ENCODE assay signal across 8 mouse cellular contexts in the genomic region with DNA sequence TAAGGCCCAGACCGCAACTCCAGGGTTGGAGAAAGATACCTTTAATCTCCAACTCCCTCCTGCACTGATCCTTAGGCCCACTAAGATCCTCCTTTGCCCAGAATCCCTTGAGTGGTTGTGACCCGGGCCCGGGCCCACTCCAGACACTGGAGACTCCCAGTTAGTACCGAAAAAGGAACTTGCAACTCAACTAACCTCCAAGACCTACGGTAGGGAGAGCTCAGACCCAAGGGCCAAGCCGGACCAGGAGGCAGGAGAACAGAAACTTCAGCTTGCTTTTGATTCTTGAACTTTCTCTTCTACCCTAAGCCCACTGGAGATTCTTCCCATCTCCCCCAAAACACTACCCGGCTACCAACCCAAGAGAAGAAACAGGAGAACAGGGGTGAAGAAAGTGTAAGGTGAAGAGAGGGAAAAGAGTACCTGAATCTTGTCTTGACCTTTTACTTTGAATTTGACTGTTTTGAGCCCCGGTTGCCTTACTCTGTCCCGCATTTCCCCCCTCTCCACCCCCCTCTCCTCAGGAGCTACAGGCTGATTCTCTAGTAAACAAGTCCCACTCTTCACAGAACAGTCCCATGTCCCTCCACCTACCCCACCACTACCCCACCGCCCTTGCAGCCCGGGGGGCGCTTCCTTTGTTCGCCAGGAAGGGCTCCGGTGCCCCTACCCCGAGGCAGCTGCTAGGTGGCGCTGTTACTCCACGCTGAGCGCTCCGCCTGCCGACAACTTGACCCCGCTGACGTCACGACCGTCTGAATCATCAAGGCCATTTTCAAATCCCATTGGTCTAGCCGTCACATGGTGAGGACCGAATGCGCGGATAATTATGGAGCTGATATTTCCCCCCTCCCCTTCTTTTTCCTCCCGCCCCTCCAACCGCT. TPM values are rescaled to one million over a fixed set of nuclear protein-coding genes. Genes with fewer than 3 reads are reported as not detected.
DNase-seq lines count a peak whose midpoint lies in the region; ATAC-seq and TF ChIP-seq lines count a peak whose summit lies in the region.
"Had no signal": no experiment of that assay in that cellular context is flagged by ENCODE, and none has a peak within 500 bp of the region (broad histone marks: within the 10 kb centered on the region; RNA-seq: fewer than 3 reads in every experiment).

No protein-coding gene starts in this region.

- no peak for TF ChIP-seq POLR2A in bone marrow, adult 2 months (IDR thresholded peaks at IDR 0.05; ENCODE audit: borderline replicate concordance, control insufficient read depth, low read depth, low read length)

- peak overlapping the region; percentile 31; the same call in 1 of the 2 replicates for H3K4me2 ChIP-seq in intestine, embryonic 16.5 days (ENCODE audit: low read depth, low read length)
- H3K4me2 ChIP-seq in lung, embryonic 14.5 days = peak overlapping the region; percentile 29; the same call in 1 of the 2 replicates
- H3K4me2 ChIP-seq: liver, embryonic 15.5 days had no signal

- H3K27me3 ChIP-seq in intestine, embryonic 16.5 days (replicated peaks; ENCODE audit: control insufficient read depth, insufficient read depth, low read length) = peaks cover 87% of the 10 kb centered on the region
- H3K27me3 ChIP-seq in lung, embryonic 14.5 days (ENCODE audit: insufficient read depth, low read length) = peaks cover 98% of the 10 kb centered on the region

- no peaks in the 10 kb centered on the region for H3K9me3 ChIP-seq in intestine, embryonic 16.5 days (ENCODE audit: control insufficient read depth, low read length)
- H3K9me3 ChIP-seq in lung, embryonic 14.5 days (ENCODE audit: low read depth, low read length) = no peaks in the 10 kb centered on the region
- H3K9me3 ChIP-seq: liver, embryonic 15.5 days had no signal

- TF ChIP-seq CTCF in bone marrow, adult 2 months (IDR thresholded peaks at IDR 0.05; ENCODE audit: control insufficient read depth, insufficient read depth, low read length) = peak; percentile 69
- peak; percentile 84 for TF ChIP-seq CTCF in lung, embryonic 14.5 days (IDR thresholded peaks at IDR 0.05; ENCODE audit: low read depth)

- no peaks in the 10 kb centered on the region for H3K36me3 ChIP-seq in intestine, embryonic 16.5 days (ENCODE audit: control insufficient read depth, insufficient read depth, low read length)
- H3K36me3 ChIP-seq in lung, embryonic 14.5 days (ENCODE audit: insufficient read depth) = no peaks in the 10 kb centered on the region
- H3K36me3 ChIP-seq: liver, embryonic 15.5 days had no signal

- no peaks in the 10 kb centered on the region for H3K4me1 ChIP-seq in bone marrow, adult 2 months (ENCODE audit: control insufficient read depth, insufficient read depth, low read length)
- 0 out of 2 replicates have a peak, but pooled peaks cover 4% of the 10 kb centered on the region for H3K4me1 ChIP-seq in intestine, embryonic 16.5 days (ENCODE audit: control insufficient read depth, insufficient read depth, low read length)
- H3K4me1 ChIP-seq in lung, embryonic 14.5 days (ENCODE audit: insufficient read depth) = no peaks in the 10 kb centered on the region
- H3K4me1 ChIP-seq: liver, embryonic 15.5 days had no signal

- ATAC-seq in intestine, embryonic 16.5 days = peak; percentile 70
- peak; percentile 66 for ATAC-seq in lung, embryonic 14.5 days (ENCODE audit: insufficient read depth)
- ATAC-seq in neutrophil, adult 5-6 weeks (ENCODE audit: extremely low read depth, insufficient number of reproducible peaks, low FRiP score, poor library complexity, severe bottlenecking) = peak; percentile 36; the same call in 1 of the 2 replicates

- no peak overlapping the region for H3K27ac ChIP-seq in bone marrow, adult 2 months (ENCODE audit: control insufficient read depth, insufficient read depth, low read depth, low read length, poor library complexity)
- no peak overlapping the region for H3K27ac ChIP-seq in intestine, embryonic 16.5 days (ENCODE audit: low read length)
- no peak overlapping the region for H3K27ac ChIP-seq in lung, embryonic 14.5 days (ENCODE audit: low read depth)
- H3K27ac ChIP-seq: liver, embryonic 15.5 days had no signal

- peak; percentile 98 for DNase-seq in MEL-GATA-1-ER (ENCODE audit: extremely low read depth, low read depth)
- DNase-seq in gastrocnemius, postnatal 10 days = peak; percentile 98
- DNase-seq in lung, embryonic 14.5 days = peak; percentile 87
- DNase-seq in urinary bladder, adult 2 months (ENCODE audit: low spot score) = peak; percentile 65

- H3K9ac ChIP-seq in intestine, embryonic 16.5 days (ENCODE audit: low read depth, low read length) = no peak overlapping the region
- H3K9ac ChIP-seq in lung, embryonic 14.5 days = no peak overlapping the region
- H3K9ac ChIP-seq: liver, embryonic 15.5 days had no signal

- no peak overlapping the region for H3K4me3 ChIP-seq in bone marrow, adult 2 months (replicated peaks; ENCODE audit: control insufficient read depth, low read depth, low read length)
- peak overlapping the region; percentile 31; the same call in 1 of the 2 replicates for H3K4me3 ChIP-seq in intestine, embryonic 16.5 days (ENCODE audit: low read length)
- H3K4me3 ChIP-seq in lung, embryonic 14.5 days (ENCODE audit: low read depth, low read length) = peak overlapping the region; percentile 3; the same call in 1 of the 2 replicates
- H3K4me3 ChIP-seq: liver, embryonic 15.5 days had no signal

- 5% methylated on average over 28 of the region's 30 CpGs for WGBS in bone marrow, adult 2 months
- 4% methylated on average over 29 of the region's 30 CpGs for WGBS in intestine, embryonic 16.5 days
- 5% methylated on average over 28 of the region's 30 CpGs for WGBS in lung, embryonic 14.5 days

RNA-seq across cellular contexts. Expression of gene Hoxc10, which starts 0.5 kb away (rescaled TPM):
- 1.3 and 1.5 TPM in 2 replicates for polyA plus RNA-seq in bone marrow, adult 2 months (2011; ENCODE audit: insufficient read depth, insufficient read length, low replicate concordance, missing spikeins)
- total RNA-seq in gastrocnemius, postnatal 10 days (2021) = 10 to 100 TPM; 50.7 to 51.2 TPM
- 1.1 and 1.3 TPM in 2 replicates for polyA plus RNA-seq in intestine, embryonic 16.5 days (2015; fragmentation: Nextera tagmentation; extraction: Ambion mirVana)
- not detected in 2 replicates for polyA plus RNA-seq in lung, embryonic 14.5 days (2014; fragmentation: Nextera tagmentation; extraction: Ambion mirVana)
- total RNA-seq in neutrophil, adult 5-6 weeks (2017) = not detected in 2 replicates
- polyA plus RNA-seq in urinary bladder, adult 2 months (2012; rRNA removed) = 2.2 and 2.6 TPM in 2 replicates
- polyA plus RNA-seq: liver, embryonic 15.5 days had no signal

RNA-seq across cellular contexts. Expression of gene Hoxc5, which starts 1.1 kb away (rescaled TPM):
- polyA plus RNA-seq in bone marrow, adult 2 months (2011; ENCODE audit: insufficient read depth, insufficient read length, low replicate concordance, missing spikeins) = 0.80 TPM in 1 of 2 replicates, not detected in the other
- total RNA-seq in gastrocnemius, postnatal 10 days (2021) = 1 to 10 TPM; 2.1 to 3.6 TPM
- 6.8 and 7.2 TPM in 2 replicates for polyA plus RNA-seq in intestine, embryonic 16.5 days (2015; fragmentation: Nextera tagmentation; extraction: Ambion mirVana)
- polyA plus RNA-seq in lung, embryonic 14.5 days (2014; fragmentation: Nextera tagmentation; extraction: Ambion mirVana) = 0.62 and 0.74 TPM in 2 replicates
- total RNA-seq in neutrophil, adult 5-6 weeks (2017) = not detected in 2 replicates
- 0.60 and 1.4 TPM in 2 replicates for polyA plus RNA-seq in urinary bladder, adult 2 months (2012; rRNA removed)

RNA-seq across cellular contexts. Expression of gene Hoxc9, which starts 10.1 kb away (rescaled TPM):
- polyA plus RNA-seq in bone marrow, adult 2 months (2011; ENCODE audit: insufficient read depth, insufficient read length, low replicate concordance, missing spikeins) = 0.68 TPM in 1 of 2 replicates, not detected in the other
- 1 to 10 TPM; 6.5 to 8.2 TPM for total RNA-seq in gastrocnemius, postnatal 10 days (2021)
- 0.49 and 0.76 TPM in 2 replicates for polyA plus RNA-seq in intestine, embryonic 16.5 days (2015; fragmentation: Nextera tagmentation; extraction: Ambion mirVana)
- polyA plus RNA-seq in lung, embryonic 14.5 days (2014; fragmentation: Nextera tagmentation; extraction: Ambion mirVana) = not detected in 2 replicates
- not detected in 2 replicates for total RNA-seq in neutrophil, adult 5-6 weeks (2017)
- polyA plus RNA-seq in urinary bladder, adult 2 months (2012; rRNA removed) = 0.36 and 0.46 TPM in 2 replicates
- polyA plus RNA-seq: liver, embryonic 15.5 days had no signal

RNA-seq across cellular contexts. Expression of gene Hoxc11, which starts 11.9 kb away (rescaled TPM):
- polyA plus RNA-seq in bone marrow, adult 2 months (2011; ENCODE audit: insufficient read depth, insufficient read length, low replicate concordance, missing spikeins) = not detected in 2 replicates
- total RNA-seq in gastrocnemius, postnatal 10 days (2021) = 1 to 10 TPM; 8.4 to 9.6 TPM
- 0.06 TPM in 1 of 2 replicates, not detected in the other for polyA plus RNA-seq in intestine, embryonic 16.5 days (2015; fragmentation: Nextera tagmentation; extraction: Ambion mirVana)
- not detected in 2 replicates for polyA plus RNA-seq in lung, embryonic 14.5 days (2014; fragmentation: Nextera tagmentation; extraction: Ambion mirVana)
- total RNA-seq in neutrophil, adult 5-6 weeks (2017) = not detected in 2 replicates
- polyA plus RNA-seq in urinary bladder, adult 2 months (2012; rRNA removed) = 3.9 and 4.0 TPM in 2 replicates
- polyA plus RNA-seq: liver, embryonic 15.5 days had no signal

RNA-seq across cellular contexts. Expression of gene Hoxc8, which starts 24.3 kb away (rescaled TPM):
- 1.2 and 2.6 TPM in 2 replicates for polyA plus RNA-seq in bone marrow, adult 2 months (2011; ENCODE audit: insufficient read depth, insufficient read length, low replicate concordance, missing spikeins)
- total RNA-seq in gastrocnemius, postnatal 10 days (2021) = 1 to 10 TPM; 1.8 to 2.8 TPM
- 4.5 and 4.9 TPM in 2 replicates for polyA plus RNA-seq in intestine, embryonic 16.5 days (2015; fragmentation: Nextera tagmentation; extraction: Ambion mirVana)
- polyA plus RNA-seq in lung, embryonic 14.5 days (2014; fragmentation: Nextera tagmentation; extraction: Ambion mirVana) = not detected in 2 replicates
- not detected in 2 replicates for total RNA-seq in neutrophil, adult 5-6 weeks (2017)
- polyA plus RNA-seq in urinary bladder, adult 2 months (2012; rRNA removed) = 0.39 and 0.47 TPM in 2 replicates
